Mouse (Mus musculus): ENCODE measurements around the gene Tubgcp5.

The Tubgcp5 gene

DNA sequence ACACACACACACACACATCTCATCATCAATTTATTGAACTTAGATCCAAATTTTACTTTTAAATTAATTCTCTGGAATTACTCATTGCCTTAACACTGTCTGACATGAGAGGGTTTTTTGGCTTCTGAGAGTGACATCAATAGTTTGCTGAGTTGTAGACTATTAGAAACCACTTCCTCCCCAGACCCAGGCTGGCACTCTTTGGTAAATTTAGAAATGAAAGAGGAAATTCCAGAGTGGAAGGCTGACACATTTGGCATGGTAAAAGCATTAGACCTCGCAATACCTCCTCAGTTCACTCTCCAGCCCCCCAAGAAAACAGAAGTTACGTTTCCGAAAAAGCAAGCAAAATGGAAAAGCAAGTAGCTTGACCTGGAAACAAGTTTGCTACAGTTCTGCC, 58.8 kb downstream of the Tubgcp5 start:
- DNase-seq (ENCODE audit: low spot score in 2 of 2) = no peak

- DNase-seq (ENCODE audit: low spot score in 2 of 2) = peak in 1 of 2 experiments; percentile 35
Observed at GRCm38 (mm10) chr7:55855597-55855996, 61.6 kb downstream of the Tubgcp5 start.

- no peak for DNase-seq (ENCODE audit: low spot score in 2 of 2)
Observed at GRCm38 (mm10) chr7:55856741-55857140, 62.8 kb downstream of the Tubgcp5 start.

GRCm38 (mm10) chr7:55857729-55858128, 63.8 kb downstream of the Tubgcp5 start:
- DNase-seq (ENCODE audit: low spot score in 2 of 2) = no peak

GRCm38 (mm10) chr7:55858836-55859517, 65.0 kb downstream of the Tubgcp5 start:
- DNase-seq (ENCODE audit: low spot score in 2 of 2) = no peak

GRCm38 (mm10) chr7:55859518-55859872, 65.5 kb downstream of the Tubgcp5 start:
- no peak for DNase-seq (ENCODE audit: low spot score in 2 of 2)

GRCm38 (mm10) chr7:55859956-55860355, 66.0 kb downstream of the Tubgcp5 start:
- peak in 1 of 2 experiments; percentile 51 for DNase-seq (ENCODE audit: low spot score in 2 of 2)

- no peak for DNase-seq (ENCODE audit: low spot score in 2 of 2)
Observed at GRCm38 (mm10) chr7:55861175-55861574, 67.2 kb downstream of the Tubgcp5 start.

GRCm38 (mm10) chr7:55865044-55865443, 71.1 kb downstream of the Tubgcp5 start:
- DNase-seq (ENCODE audit: low spot score in 2 of 2) = no peak

DNA sequence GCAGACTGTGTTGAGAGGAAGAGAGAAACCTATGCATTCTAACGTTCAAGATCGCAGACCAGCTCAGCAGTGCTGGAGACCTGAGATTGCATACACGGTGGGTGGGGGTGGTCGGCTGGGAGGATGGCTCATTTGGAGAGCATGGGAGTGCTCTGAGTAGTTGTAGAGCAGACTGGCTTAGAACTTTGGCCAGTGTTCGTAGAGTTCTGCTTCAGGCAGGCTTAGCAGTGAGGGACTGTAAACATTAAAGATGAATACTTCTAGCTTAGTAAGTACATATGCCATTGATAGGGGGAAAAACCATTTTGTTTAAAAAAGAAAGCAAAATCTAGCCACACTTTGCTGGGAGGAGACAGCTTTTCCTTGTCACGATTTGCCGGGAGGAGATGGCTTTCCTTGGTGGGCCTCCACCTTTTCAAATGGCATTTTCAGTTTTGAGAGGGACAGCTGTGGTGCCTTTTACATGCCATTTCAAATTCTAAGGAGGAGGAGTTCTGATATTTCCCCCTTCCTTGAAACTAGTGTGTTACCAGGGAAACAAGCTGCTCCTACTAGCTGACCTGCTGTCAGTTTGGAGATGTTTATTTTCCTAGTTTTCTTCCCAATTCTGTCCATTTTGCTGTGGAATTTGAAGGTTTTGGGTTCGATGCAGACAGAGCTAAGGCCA, 71.9 kb downstream of the Tubgcp5 start:
- DNase-seq (ENCODE audit: low spot score in 2 of 2) = no peak

DNA sequence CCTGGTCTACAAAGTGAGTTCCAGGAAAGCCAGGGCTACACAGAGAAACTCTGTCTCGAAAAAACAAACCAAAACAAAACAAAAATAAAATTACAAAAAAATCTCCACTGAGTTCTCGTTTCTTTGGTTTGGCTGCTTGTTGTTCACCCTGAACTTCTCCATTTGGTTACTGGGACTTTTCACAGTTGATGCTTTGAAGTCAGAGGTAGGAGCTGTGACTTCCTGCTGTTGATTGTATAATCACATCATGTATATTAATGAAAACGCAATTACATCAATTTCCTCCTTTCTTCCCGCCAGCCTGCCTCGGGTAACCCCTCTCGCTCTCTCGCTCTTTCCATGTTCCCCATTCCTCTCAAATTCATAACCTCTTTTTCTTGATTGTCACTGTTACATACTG, 74.3 kb downstream of the Tubgcp5 start:
- no peak for DNase-seq (ENCODE audit: low spot score in 2 of 2)

GRCm38 (mm10) chr7:55869220-55869619, 75.3 kb downstream of the Tubgcp5 start:
- DNase-seq (ENCODE audit: low spot score in 2 of 2) = no peak

DNA sequence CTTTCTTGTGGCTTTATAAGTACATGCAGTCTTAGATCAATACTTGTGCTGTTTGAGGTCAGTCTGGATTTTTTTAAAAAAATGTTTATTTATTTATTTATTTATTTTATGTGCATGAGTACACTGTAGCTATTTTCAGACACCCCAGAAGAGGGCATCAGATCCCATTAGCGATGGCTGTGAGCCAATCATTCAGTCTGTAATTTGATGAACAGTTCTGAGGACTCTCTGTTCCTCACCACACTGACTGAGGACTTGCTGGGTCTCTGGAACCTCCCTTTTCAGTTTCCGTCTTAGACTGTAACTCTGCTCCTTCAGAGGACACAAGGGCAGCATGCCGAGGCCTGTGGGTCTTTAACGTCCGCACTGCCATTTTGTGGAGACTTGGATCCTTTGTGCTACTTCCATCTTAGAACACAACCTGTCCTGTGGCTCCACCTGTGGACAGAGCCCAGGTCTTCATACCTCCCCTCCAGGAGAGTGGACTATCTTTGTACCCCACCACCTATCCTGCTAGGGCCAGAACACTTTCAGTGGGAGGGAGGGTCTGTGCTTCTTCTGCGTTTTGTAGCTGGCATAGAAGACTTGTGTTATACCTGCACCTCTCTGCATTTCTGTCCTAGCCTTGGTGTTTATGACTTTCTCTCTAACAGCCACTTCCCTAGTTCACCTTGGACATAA, 76.5 kb downstream of the Tubgcp5 start:
- DNase-seq (ENCODE audit: low spot score in 2 of 2) = peak in 1 of 2 experiments; percentile 59

DNA sequence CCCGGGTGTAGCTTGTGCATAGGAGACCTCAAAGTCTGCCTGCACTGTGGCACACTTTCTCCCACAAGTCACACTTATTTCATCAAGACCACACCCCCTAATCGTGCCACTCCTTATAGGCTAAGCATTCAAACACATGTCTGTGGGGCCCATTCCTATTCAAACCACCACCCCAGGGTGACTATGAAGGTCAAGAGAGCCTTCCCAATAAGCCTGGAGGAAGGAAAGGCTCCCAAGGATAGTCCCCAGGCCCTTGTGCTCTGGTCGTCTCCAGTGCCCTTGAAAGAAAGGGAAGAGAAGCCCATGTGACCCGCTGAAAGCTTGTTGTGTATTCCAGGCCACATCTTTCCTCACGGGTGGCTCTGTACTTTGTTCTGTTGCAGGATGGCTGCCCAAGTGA, 77.5 kb downstream of the Tubgcp5 start:
- no peak for DNase-seq (ENCODE audit: low spot score in 2 of 2)

- no peak for DNase-seq (ENCODE audit: low spot score in 2 of 2)
Observed at GRCm38 (mm10) chr7:55874703-55875102, 80.7 kb downstream of the Tubgcp5 start.

DNA sequence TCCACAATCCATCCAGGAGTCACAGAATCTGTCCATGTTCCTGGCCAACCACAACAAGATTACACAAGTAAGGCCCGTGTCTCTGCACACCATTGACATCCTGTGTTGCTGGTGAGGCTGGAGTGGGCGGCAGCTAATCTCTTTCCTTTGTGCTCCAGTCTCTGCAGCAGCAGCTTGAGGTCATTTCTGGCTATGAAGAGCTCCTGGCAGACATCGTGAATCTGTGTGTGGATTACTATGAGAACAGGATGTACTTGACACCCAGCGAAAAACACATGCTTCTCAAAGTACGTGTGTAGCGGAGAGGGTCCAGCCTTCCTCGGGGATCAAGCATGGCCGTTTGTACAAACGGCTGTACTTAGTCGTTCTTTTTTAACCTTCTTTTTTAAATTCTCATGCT, 83.8 kb downstream of the Tubgcp5 start:
- DNase-seq (ENCODE audit: low spot score in 2 of 2) = no peak

GRCm38 (mm10) chr7:55880882-55881281, 86.9 kb downstream of the Tubgcp5 start:
- DNase-seq (ENCODE audit: low spot score in 2 of 2) = no peak
